Mouse (Mus musculus) heart, adult 2 months (tissue): ENCODE data around the gene Tacc2. TPM values are rescaled to one million over a fixed set of nuclear protein-coding genes. Genes with fewer than 3 reads are reported as not detected.

Experiments
- DNase-seq, 2 experiments: peaks; one replicate each; pipeline ENCODE4 v3.0.0; 2021
- H3K27ac ChIP-seq: fragments of 200-600 bp; 2 replicates; pipeline ENCODE4 v1.8.1; 2022
- H3K27me3 ChIP-seq: fragments of 200-500 bp; 2 replicates; pipeline ENCODE4 v1.6.1; 2012; ENCODE audit warnings: mild to moderate bottlenecking, low read length, inconsistent platforms, mixed read lengths; ENCODE audit not compliant: control insufficient read depth, insufficient read depth
- H3K36me3 ChIP-seq: fragments of 200-500 bp; 2 replicates; pipeline ENCODE4 v1.6.1; 2012; ENCODE audit warnings: low read length, inconsistent platforms; ENCODE audit not compliant: control insufficient read depth, insufficient read depth
- H3K4me1 ChIP-seq: fragments of 200-500 bp; 2 replicates; pipeline ENCODE4 v1.6.1; 2011; ENCODE audit warnings: low read length; ENCODE audit not compliant: control insufficient read depth, insufficient read depth
- H3K4me3 ChIP-seq: fragments of 200-600 bp; 2 replicates; pipeline ENCODE4 v1.8.1; 2022
- H3K79me2 ChIP-seq: fragments of 200-500 bp; replicated peaks from 2 replicates; pipeline ENCODE4 v1.6.1; 2012; ENCODE audit warnings: mild to moderate bottlenecking, inconsistent platforms, low read length, moderate library complexity, mixed read lengths; ENCODE audit not compliant: control insufficient read depth, insufficient read depth
- H3K9ac ChIP-seq: fragments of 200-500 bp; 2 replicates; pipeline ENCODE4 v1.6.1; 2012; ENCODE audit warnings: low read depth, mild to moderate bottlenecking, control low read depth, inconsistent platforms, low read length, mixed read lengths
- CTCF ChIP-seq: fragments of 200-600 bp; IDR thresholded peaks from 2 replicates; pipeline ENCODE4 v1.8.1; 2022; ENCODE audit warnings: antibody characterized with exemption, mild to moderate bottlenecking, moderate library complexity
- EP300 ChIP-seq: fragments of 200-500 bp; IDR thresholded peaks from 2 replicates; pipeline ENCODE4 v1.6.1; 2011; ENCODE audit warnings: low read depth, low read length, control low read depth; ENCODE audit not compliant: insufficient read depth
- POLR2A ChIP-seq: fragments of 200-500 bp; IDR thresholded peaks from 2 replicates; pipeline ENCODE4 v1.6.1; 2011; ENCODE audit warnings: mild to moderate bottlenecking, low read depth, low read length, control low read depth; ENCODE audit not compliant: insufficient read depth
- WGBS: fragments of 180-500 bp; shearing (Covaris S2); methylation state at CpG from one replicate; pipeline ENCODE4 v1.1.7; 2018; 5-methylcytosine and 5-hydroxymethylcytosine counted together
- intact Hi-C: fragments of 180-260 bp; cut with DNase I; formaldehyde crosslinking; loops from one replicate; pipeline ENCODE4 v1.15.1; 2025
- polyA plus RNA-seq: library from polyadenylated mRNA; depleted of rRNA; stranded (reverse); fragments of >200 nt; gene quantifications from 2 replicates; pipeline ENCODE4 v1.2.3, GENCODE M21; 2012
- total RNA-seq, 2 experiments: library from RNA; stranded (reverse); gene quantifications; 2 replicates each; pipeline ENCODE4 v1.2.3; 2021

Gene Tacc2
- total and polyA plus RNA-seq, 3 experiments = 117 to 480 (median 339) TPM

DNA sequence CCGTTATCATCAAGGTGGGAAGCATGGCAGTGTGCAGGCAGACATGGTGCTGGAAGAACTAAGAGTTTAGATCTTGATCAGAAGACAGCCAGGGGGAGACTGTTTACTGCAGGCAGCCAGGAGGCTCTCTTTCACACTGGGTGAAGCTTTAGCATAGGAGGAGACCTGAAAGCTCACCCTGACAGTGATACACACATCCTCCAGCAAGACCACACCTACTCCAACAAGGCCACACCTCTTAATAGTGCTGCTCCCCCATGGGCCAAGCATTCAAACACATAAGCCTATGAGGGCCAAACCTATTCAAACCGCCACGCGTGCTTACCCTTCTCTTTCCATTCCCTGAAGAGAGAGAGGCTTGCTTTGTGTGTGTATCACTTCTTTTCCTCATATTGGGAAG, 14.0 kb upstream of the Tacc2 start:
- no peak overlapping the region for H3K9ac ChIP-seq
- H3K4me1 ChIP-seq = peaks cover 1% of the 10 kb centered on the region; the same call in 1 of the 2 replicates
- intact Hi-C loops = no loop called here
- H3K4me3 ChIP-seq = no peak overlapping the region
- peaks cover 6% of the 10 kb centered on the region; the same call in 1 of the 2 replicates for H3K36me3 ChIP-seq
- WGBS = 90% methylated on average over 4 of the region's 4 CpGs
- H3K27ac ChIP-seq = no peak overlapping the region
- H3K79me2 ChIP-seq = no peaks in the 10 kb centered on the region; the same call in 1 of the 2 replicates
- DNase-seq = no peak
- H3K27me3 ChIP-seq = no peaks in the 10 kb centered on the region
- no peak for TF ChIP-seq CTCF
- no peak for TF ChIP-seq EP300
- TF ChIP-seq POLR2A = no peak

DNA sequence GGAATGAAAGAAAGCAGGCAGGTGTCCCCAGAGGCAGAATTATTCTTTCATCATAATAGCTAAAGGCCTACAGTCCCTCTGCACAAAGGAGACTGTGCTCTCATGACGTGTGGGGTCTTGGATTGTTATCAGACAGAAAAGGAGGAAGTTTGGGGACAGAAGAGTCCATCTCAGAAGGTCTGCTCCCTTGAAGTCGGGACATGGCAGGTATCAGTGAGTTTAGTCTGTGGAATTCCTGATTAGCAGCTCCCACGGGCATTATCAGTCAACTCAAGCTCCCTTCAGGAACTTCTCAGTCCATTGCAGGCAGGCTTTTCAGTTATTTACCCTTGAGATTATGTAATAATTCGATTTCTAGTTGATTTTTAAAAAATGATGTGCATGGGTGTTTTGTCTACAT, 13.4 kb upstream of the Tacc2 start:
- H3K9ac ChIP-seq = no peak overlapping the region
- TF ChIP-seq CTCF = no peak
- no peak for TF ChIP-seq EP300
- no peak for TF ChIP-seq POLR2A
- H3K36me3 ChIP-seq = peaks cover 8% of the 10 kb centered on the region; the same call in 1 of the 2 replicates
- no peaks in the 10 kb centered on the region; the same call in 1 of the 2 replicates for H3K79me2 ChIP-seq
- 40% methylated on average over 4 of the region's 4 CpGs for WGBS
- H3K27ac ChIP-seq = no peak overlapping the region
- no peak overlapping the region for H3K4me3 ChIP-seq
- intact Hi-C loops = no loop called here
- no peaks in the 10 kb centered on the region for H3K27me3 ChIP-seq
- H3K4me1 ChIP-seq = peaks cover 3% of the 10 kb centered on the region; the same call in 1 of the 2 replicates
- no peak for DNase-seq

DNA sequence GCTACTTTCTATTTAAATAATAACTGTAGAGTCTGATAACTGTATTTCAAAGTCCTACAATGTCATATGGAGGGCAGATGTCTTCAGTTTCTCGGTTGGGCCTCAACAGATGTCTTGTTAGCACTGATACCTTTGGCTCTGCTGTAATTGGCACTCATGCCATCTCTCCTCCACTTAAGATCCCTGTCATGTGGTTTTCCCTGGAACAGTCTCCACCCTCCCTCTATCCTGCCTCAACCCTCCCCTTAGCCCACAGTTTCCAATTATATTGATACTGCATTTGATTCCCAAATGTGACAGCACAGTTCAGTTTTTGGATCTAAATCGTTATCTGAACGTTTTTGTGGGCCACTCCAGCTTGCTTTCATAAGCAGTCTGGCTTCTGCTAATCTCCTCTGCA, 12.6 kb upstream of the Tacc2 start:
- 25% methylated on average over 3 of the region's 3 CpGs for WGBS

GRCm38 (mm10) chr7:130568783-130569436, 8.3 kb upstream of the Tacc2 start:
- intact Hi-C loops = loop anchor here (2.0 kb wide), 1 partner anchor 14 kb away; no protein-coding TSS in a partner anchor
- H3K36me3 ChIP-seq = peaks cover 4% of the 10 kb centered on the region; the same call in 1 of the 2 replicates
- TF ChIP-seq EP300 (peak; percentile 64; the same call in 1 of the 2 replicates), POLR2A (no peak)
- no peaks in the 10 kb centered on the region for H3K27me3 ChIP-seq
- peaks cover 8% of the 10 kb centered on the region; the same call in 1 of the 2 replicates for H3K4me1 ChIP-seq
- H3K79me2 ChIP-seq = no peaks in the 10 kb centered on the region; the same call in 1 of the 2 replicates
- H3K27ac ChIP-seq = peak overlapping the region; percentile 82
- WGBS = 43% methylated on average over 9 of the region's 9 CpGs
- no peak overlapping the region for H3K9ac ChIP-seq
- DNase-seq = peak; percentile 35 to 61
- H3K4me3 ChIP-seq = no peak overlapping the region

More for the DNA sequence above, 12.6 kb upstream of the Tacc2 start:
- Histone ChIP-seq H3K27ac (peak overlapping the region; percentile 26; the same call in 1 of the 2 replicates), H3K27me3 (no peaks in the 10 kb centered on the region), H3K9ac (no peak overlapping the region), H3K4me3 (no peak overlapping the region), H3K79me2 (no peaks in the 10 kb centered on the region; the same call in 1 of the 2 replicates), H3K4me1 (peaks cover 3% of the 10 kb centered on the region; the same call in 1 of the 2 replicates), H3K36me3 (peaks cover 8% of the 10 kb centered on the region; the same call in 1 of the 2 replicates)
- no peak for DNase-seq
- intact Hi-C loops = no loop called here
- TF ChIP-seq CTCF (no peak), POLR2A (no peak), EP300 (no peak)

DNA sequence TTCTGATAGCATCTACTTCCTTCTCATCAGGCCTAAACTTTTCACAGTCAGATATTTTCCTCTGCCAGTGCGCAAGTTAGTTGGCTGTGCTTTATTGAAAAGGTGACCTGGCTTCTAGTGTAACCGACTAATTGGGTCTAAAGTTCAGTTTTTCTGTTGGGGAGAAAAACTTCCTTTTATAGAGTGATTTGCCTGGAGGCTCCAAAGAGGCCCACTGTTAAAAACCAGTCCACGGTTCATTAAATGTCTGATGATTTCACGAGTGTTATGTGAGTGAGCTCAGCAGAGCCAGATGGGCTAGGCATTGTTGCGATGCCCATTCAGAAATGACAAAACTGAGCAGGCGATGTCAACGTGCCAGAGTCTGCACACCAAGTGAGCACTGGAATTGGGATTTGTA, 6.8 kb upstream of the Tacc2 start:
- TF ChIP-seq EP300 (no peak), POLR2A (no peak), CTCF (no peak)
- no peak for DNase-seq
- Histone ChIP-seq H3K4me3 (no peak overlapping the region), H3K79me2 (no peaks in the 10 kb centered on the region; the same call in none of the 2 replicates), H3K27ac (no peak overlapping the region; the same call in 1 of the 2 replicates), H3K9ac (no peak overlapping the region), H3K36me3 (peaks cover 2% of the 10 kb centered on the region; the same call in 1 of the 2 replicates), H3K27me3 (no peaks in the 10 kb centered on the region), H3K4me1 (peaks cover 13% of the 10 kb centered on the region)
- 81% methylated on average over 7 of the region's 7 CpGs for WGBS
- intact Hi-C loops = no loop called here

- intact Hi-C loops = no loop called here
- H3K9ac ChIP-seq = no peak within 1 kb of the TSS
- H3K36me3 ChIP-seq = peaks cover 2% of the 10 kb centered on the region; the same call in 1 of the 2 replicates
- no peak for DNase-seq
- H3K4me3 ChIP-seq = no peak within 1 kb of the TSS
- H3K27me3 ChIP-seq = no peaks in the 10 kb centered on the region
- peaks cover 14% of the 10 kb centered on the region for H3K4me1 ChIP-seq
- H3K79me2 ChIP-seq = no peaks in the 10 kb centered on the region; the same call in none of the 2 replicates
- TF ChIP-seq EP300 (no peak), POLR2A (no peak), CTCF (no peak)
- H3K27ac ChIP-seq = peak within 1 kb of the TSS; percentile 48
- WGBS = 67% methylated on average over 10 of the region's 11 CpGs
Measured at GRCm38 (mm10) chr7:130572821-130573220, 4.4 kb upstream of the Tacc2 start, which contains the start of gene Nsmce4a. TSS of gene Nsmce4a (minus strand) at chr7:130573118.
